Mouse (Mus musculus): ENCODE data around the gene Rnf145. TPM values are rescaled to one million over a fixed set of nuclear protein-coding genes. Genes with fewer than 3 reads are reported as not detected.

Rnf145 gene
- polyA plus RNA-seq, 1 experiment from 2014 or later: 158 TPM

DNA sequence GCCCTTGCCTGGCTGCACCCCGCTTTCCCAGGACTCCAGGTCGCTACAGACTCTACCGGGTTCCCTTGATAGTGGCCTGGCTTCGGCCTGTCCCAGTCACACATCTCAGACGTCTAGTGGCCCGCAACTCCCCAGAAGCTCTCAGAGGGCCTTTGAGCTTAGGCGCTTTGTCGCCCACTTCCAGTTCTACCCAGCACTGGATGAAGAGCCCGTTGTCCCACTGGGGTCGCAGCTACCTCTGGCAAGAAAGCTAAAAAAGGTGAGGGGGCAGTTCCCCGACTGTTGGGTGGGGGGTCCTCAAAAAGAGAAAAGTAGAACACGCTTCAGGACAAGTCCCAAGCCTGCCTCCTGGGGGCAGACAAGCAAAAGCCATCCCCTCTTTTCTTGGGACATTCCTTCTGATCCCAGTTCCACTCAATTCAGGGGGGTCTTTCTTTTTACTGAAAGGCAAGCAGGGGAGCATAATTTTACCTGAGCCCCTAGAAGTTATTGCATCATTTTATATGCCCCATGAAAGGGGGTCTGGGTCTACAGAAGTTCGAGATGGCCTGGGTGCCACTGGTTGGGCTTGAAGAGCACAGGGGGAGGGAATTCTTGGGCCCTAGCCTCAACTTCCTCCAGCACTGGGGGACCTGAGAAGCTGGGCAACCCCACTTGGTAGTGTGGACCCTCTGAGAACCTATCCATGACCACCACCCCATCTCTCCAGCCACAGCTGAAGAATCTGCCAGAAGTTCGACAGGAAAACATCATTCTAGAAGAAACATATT, 94.8 kb downstream of the Rnf145 start:
- no peaks in the 10 kb centered on the region for H3K36me3 ChIP-seq
- H3K9me3 ChIP-seq: no peaks in the 10 kb centered on the region
- H3K9ac ChIP-seq (replicated peaks): peak overlapping the region; percentile 39
- peaks cover 63% of the 10 kb centered on the region for H3K27me3 ChIP-seq
- no peak for ATAC-seq (ENCODE audit: low FRiP score, low read depth)
- H3K4me3 ChIP-seq: peak overlapping the region; percentile 37
- H3K4me1 ChIP-seq: peaks cover 28% of the 10 kb centered on the region
- peak overlapping the region; percentile 54 for H3K4me2 ChIP-seq (replicated peaks)
- WGBS: 8% methylated on average over 14 of the region's 14 CpGs
- no peak overlapping the region for H3K27ac ChIP-seq (replicated peaks)

Small RNAs within 50 kb of the gene (microRNA-seq; reads per million reads assigned to microRNA genes)
- gene Gm22121: not detected

Other genes starting within 250 kb of the Rnf145 start
- not detected in 2 replicates for gene Il12b, start 118.9 kb upstream of the Rnf145 start, polyA plus RNA-seq (2016; fragmentation: Nextera tagmentation; extraction: Ambion mirVana)
- gene Ublcp1, start 48.5 kb upstream of the Rnf145 start, polyA plus RNA-seq (2016; fragmentation: Nextera tagmentation; extraction: Ambion mirVana): 68.4 and 71.5 TPM in 2 replicates
- gene Ebf1, start 98.4 kb downstream of the Rnf145 start, polyA plus RNA-seq (2016; fragmentation: Nextera tagmentation; extraction: Ambion mirVana): 89.4 and 89.6 TPM in 2 replicates

All from midbrain, embryonic 12.5 days (tissue).